Mouse (Mus musculus) testis, adult 2 months (tissue): ENCODE data around the gene Cdh1.

Experiments used
- CTCF ChIP-seq: fragments of 200-500 bp; IDR thresholded peaks from 2 replicates; pipeline ENCODE4 v1.5.1; 2012; ENCODE audit warnings: low read depth, mild to moderate bottlenecking, inconsistent platforms, low read length, moderate library complexity; ENCODE audit not compliant: control insufficient read depth, insufficient read depth, insufficient replicate concordance
- POLR2A ChIP-seq: fragments of 200-500 bp; IDR thresholded peaks from 2 replicates; pipeline ENCODE4 v1.6.1; 2012; ENCODE audit warnings: low read depth, mild to moderate bottlenecking, inconsistent platforms, low read length, moderate library complexity; ENCODE audit not compliant: control insufficient read depth

DNA sequence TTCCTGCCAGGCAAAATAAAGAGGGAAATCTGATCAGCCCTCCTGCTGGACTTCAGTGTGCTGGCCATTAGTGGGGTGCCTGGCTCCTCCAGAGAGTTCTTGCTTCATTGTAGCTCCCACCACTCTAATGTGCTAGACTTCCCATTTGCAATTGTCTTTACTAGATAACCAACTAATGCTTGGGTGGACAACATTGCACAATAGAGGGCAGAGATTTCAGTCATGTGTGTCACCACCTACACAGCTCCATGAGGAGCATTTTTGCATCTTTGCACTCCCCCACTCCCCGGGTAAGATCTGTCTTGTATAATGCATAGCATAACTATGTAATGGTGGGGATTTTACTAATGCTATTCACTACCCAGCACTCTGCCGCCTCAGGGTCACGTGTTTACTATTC lies 21.6 kb downstream of the Cdh1 start:
- TF ChIP-seq CTCF (no peak), POLR2A (no peak)
